Mouse (Mus musculus): ENCODE measurements around the gene Gm49361. TPM values are rescaled to one million over a fixed set of nuclear protein-coding genes. Genes with fewer than 3 reads are reported as not detected.

Gm49361 gene
- polyA plus RNA-seq, 1 experiment, result 1.9 TPM

GRCm38 (mm10) chr14:57679958-57680535 lies 65.9 kb downstream of the Gm49361 start:
- H3K36me3 ChIP-seq (ENCODE audit: control insufficient read depth, insufficient read depth, low read length), result no peaks in the 10 kb centered on the region
- 28% methylated on average over 5 of the region's 5 CpGs for WGBS
- no peaks in the 10 kb centered on the region for H3K4me1 ChIP-seq (ENCODE audit: control insufficient read depth, insufficient read depth, insufficient read length, low read length)
- H3K27ac ChIP-seq (ENCODE audit: insufficient read depth, low read depth, low read length), result no peak overlapping the region
- no peaks in the 10 kb centered on the region for H3K27me3 ChIP-seq (ENCODE audit: control insufficient read depth, insufficient read depth, low read length)
- TF ChIP-seq CTCF (IDR thresholded peaks at IDR 0.05; ENCODE audit: extremely low read depth, insufficient read length, insufficient replicate concordance, low read depth, low read length) (peak; percentile 78; the same call in 1 of the 2 replicates), POLR2A (IDR thresholded peaks at IDR 0.05; ENCODE audit: low read depth, low read length) (no peak)
- H3K4me3 ChIP-seq (ENCODE audit: low read depth, low read length), result no peak overlapping the region

GRCm38 (mm10) chr14:57679523-57679922 lies 66.4 kb downstream of the Gm49361 start:
- Histone ChIP-seq H3K36me3 (ENCODE audit: control insufficient read depth, insufficient read depth, low read length) (no peaks in the 10 kb centered on the region), H3K4me3 (ENCODE audit: low read depth, low read length) (no peak overlapping the region), H3K27me3 (ENCODE audit: control insufficient read depth, insufficient read depth, low read length) (no peaks in the 10 kb centered on the region), H3K27ac (ENCODE audit: insufficient read depth, low read depth, low read length) (no peak overlapping the region), H3K4me1 (ENCODE audit: control insufficient read depth, insufficient read depth, insufficient read length, low read length) (no peaks in the 10 kb centered on the region)
- 30% methylated on average over 1 of the region's 1 CpGs for WGBS
- TF ChIP-seq CTCF (IDR thresholded peaks at IDR 0.05; ENCODE audit: extremely low read depth, insufficient read length, insufficient replicate concordance, low read depth, low read length) (no peak), POLR2A (IDR thresholded peaks at IDR 0.05; ENCODE audit: low read depth, low read length) (no peak)

GRCm38 (mm10) chr14:57675481-57675880 lies 70.4 kb downstream of the Gm49361 start:
- Histone ChIP-seq H3K4me3 (ENCODE audit: low read depth, low read length) (no peak overlapping the region), H3K27me3 (ENCODE audit: control insufficient read depth, insufficient read depth, low read length) (no peaks in the 10 kb centered on the region), H3K36me3 (ENCODE audit: control insufficient read depth, insufficient read depth, low read length) (no peaks in the 10 kb centered on the region), H3K27ac (ENCODE audit: insufficient read depth, low read depth, low read length) (no peak overlapping the region), H3K4me1 (ENCODE audit: control insufficient read depth, insufficient read depth, insufficient read length, low read length) (no peaks in the 10 kb centered on the region)
- TF ChIP-seq POLR2A (IDR thresholded peaks at IDR 0.05; ENCODE audit: low read depth, low read length) (no peak), CTCF (IDR thresholded peaks at IDR 0.05; ENCODE audit: extremely low read depth, insufficient read length, insufficient replicate concordance, low read depth, low read length) (no peak)
- WGBS, result 55% methylated on average over 2 of the region's 2 CpGs

GRCm38 (mm10) chr14:57665628-57665950 lies 80.3 kb downstream of the Gm49361 start:
- TF ChIP-seq POLR2A (IDR thresholded peaks at IDR 0.05; ENCODE audit: low read depth, low read length) (no peak), CTCF (IDR thresholded peaks at IDR 0.05; ENCODE audit: extremely low read depth, insufficient read length, insufficient replicate concordance, low read depth, low read length) (no peak)
- Histone ChIP-seq H3K27me3 (ENCODE audit: control insufficient read depth, insufficient read depth, low read length) (no peaks in the 10 kb centered on the region), H3K4me3 (ENCODE audit: low read depth, low read length) (peak overlapping the region; percentile 91), H3K4me1 (ENCODE audit: control insufficient read depth, insufficient read depth, insufficient read length, low read length) (no peaks in the 10 kb centered on the region), H3K27ac (ENCODE audit: insufficient read depth, low read depth, low read length) (peak overlapping the region; percentile 60), H3K36me3 (ENCODE audit: control insufficient read depth, insufficient read depth, low read length) (no peaks in the 10 kb centered on the region)
- WGBS, result 1% methylated on average over 10 of the region's 10 CpGs

- no peak for TF ChIP-seq CTCF (IDR thresholded peaks at IDR 0.05; ENCODE audit: extremely low read depth, insufficient read length, insufficient replicate concordance, low read depth, low read length)
- TF ChIP-seq POLR2A (IDR thresholded peaks at IDR 0.05; ENCODE audit: low read depth, low read length), result peak; percentile 49
- Histone ChIP-seq H3K4me1 (ENCODE audit: control insufficient read depth, insufficient read depth, insufficient read length, low read length) (no peaks in the 10 kb centered on the region), H3K4me3 (ENCODE audit: low read depth, low read length) (peak within 1 kb of the TSS; percentile 91), H3K36me3 (ENCODE audit: control insufficient read depth, insufficient read depth, low read length) (no peaks in the 10 kb centered on the region), H3K27me3 (ENCODE audit: control insufficient read depth, insufficient read depth, low read length) (no peaks in the 10 kb centered on the region), H3K27ac (ENCODE audit: insufficient read depth, low read depth, low read length) (peak within 1 kb of the TSS; percentile 60)
- under 1% methylated on average over 80 of the region's 80 CpGs for whole genome bisulfite sequencing
Observed at GRCm38 (mm10) chr14:57664822-57665627, 80.9 kb downstream of the Gm49361 start, which contains the start of gene Xpo4. Gene Xpo4 (minus strand): TSS chr14:57665430.

GRCm38 (mm10) chr14:57664311-57664821 lies 81.5 kb downstream of the Gm49361 start:
- peak overlapping the region; percentile 18 for H3K27ac ChIP-seq (ENCODE audit: insufficient read depth, low read depth, low read length)
- no peaks in the 10 kb centered on the region for H3K27me3 ChIP-seq (ENCODE audit: control insufficient read depth, insufficient read depth, low read length)
- WGBS, result under 1% methylated on average over 19 of the region's 19 CpGs
- H3K36me3 ChIP-seq (ENCODE audit: control insufficient read depth, insufficient read depth, low read length), result no peaks in the 10 kb centered on the region
- no peaks in the 10 kb centered on the region for H3K4me1 ChIP-seq (ENCODE audit: control insufficient read depth, insufficient read depth, insufficient read length, low read length)
- TF ChIP-seq CTCF (IDR thresholded peaks at IDR 0.05; ENCODE audit: extremely low read depth, insufficient read length, insufficient replicate concordance, low read depth, low read length) (no peak), POLR2A (IDR thresholded peaks at IDR 0.05; ENCODE audit: low read depth, low read length) (no peak)
- peak overlapping the region; percentile 91 for H3K4me3 ChIP-seq (ENCODE audit: low read depth, low read length)

GRCm38 (mm10) chr14:57663630-57664029 lies 82.3 kb downstream of the Gm49361 start:
- H3K27ac ChIP-seq (ENCODE audit: insufficient read depth, low read depth, low read length), result no peak overlapping the region
- H3K4me3 ChIP-seq (ENCODE audit: low read depth, low read length), result no peak overlapping the region
- TF ChIP-seq CTCF (IDR thresholded peaks at IDR 0.05; ENCODE audit: extremely low read depth, insufficient read length, insufficient replicate concordance, low read depth, low read length) (no peak), POLR2A (IDR thresholded peaks at IDR 0.05; ENCODE audit: low read depth, low read length) (no peak)
- no peaks in the 10 kb centered on the region for H3K4me1 ChIP-seq (ENCODE audit: control insufficient read depth, insufficient read depth, insufficient read length, low read length)
- no peaks in the 10 kb centered on the region for H3K27me3 ChIP-seq (ENCODE audit: control insufficient read depth, insufficient read depth, low read length)
- H3K36me3 ChIP-seq (ENCODE audit: control insufficient read depth, insufficient read depth, low read length), result no peaks in the 10 kb centered on the region
- 4% methylated on average over 1 of the region's 1 CpGs for WGBS

All from small intestine, adult 2 months (tissue).